Mouse (Mus musculus): ENCODE data around the gene Lce6a.

- TF ChIP-seq CTCF (IDR thresholded peaks at IDR 0.05; ENCODE audit: low read depth, low read length) = no peak
- no peak for TF ChIP-seq POLR2A (IDR thresholded peaks at IDR 0.05; ENCODE audit: borderline replicate concordance, low read depth, low read length)
Measured at GRCm38 (mm10) chr3:92607392-92607791, 14.1 kb downstream of the Lce6a start, which contains the start of gene 2210017I01Rik.
